Mouse (Mus musculus): ENCODE results near the gene Ccdc40. TPM values are rescaled to one million over a fixed set of nuclear protein-coding genes. Genes with fewer than 3 reads are reported as not detected.

Gene Ccdc40
- 1 to 10 TPM; 1.1 to 1.8 TPM for total RNA-seq (2021)
- long read RNA-seq, experiment 1, partial matches to known transcripts: 2 of 2 reads
- long read RNA-seq, experiment 1, other reads (novel, unspliced or antisense): 0 of 2 reads
- long read RNA-seq, experiment 2, partial matches to known transcripts: 0 of 2 reads
- long read RNA-seq, experiment 2, other reads (novel, unspliced or antisense): 1 of 2 reads

- intact Hi-C loops (cut with DNase I): no loop called here
- peak in 1 of 2 experiments; percentile 58 for DNase-seq (ENCODE audit: low spot score in 2 of 2)
These were observed at the start of gene Ccdc40, which contains the start of gene Tbc1d16 for GRCm38 (mm10) chr11:119228091-119228781. Ccdc40 (plus strand) TSS chr11:119228572. Tbc1d16 (minus strand) TSS chr11:119228499.

GRCm38 (mm10) chr11:119180824-119181582 is 47.4 kb upstream of the Ccdc40 start:
- DNase-seq (ENCODE audit: low spot score in 2 of 2): peak; percentile 26 to 38
- intact Hi-C loops (cut with DNase I): no loop called here

- intact Hi-C loops (cut with DNase I): no loop called here
These were observed 46.4 kb upstream of the Ccdc40 start for GRCm38 (mm10) chr11:119181861-119182395.

GRCm38 (mm10) chr11:119183684-119184310 is 44.6 kb upstream of the Ccdc40 start:
- intact Hi-C loops (cut with DNase I): no loop called here
- no peak for DNase-seq (ENCODE audit: low spot score in 2 of 2)

More at GRCm38 (mm10) chr11:119181861-119182395, 46.4 kb upstream of the Ccdc40 start:
- DNase-seq (ENCODE audit: low spot score in 2 of 2): no peak

- no peak for DNase-seq (ENCODE audit: low spot score in 2 of 2)
- intact Hi-C loops (cut with DNase I): loop anchor here (5.0 kb wide), 1 partner anchor 94 kb away; no protein-coding TSS in a partner anchor
These were observed 42.0 kb upstream of the Ccdc40 start for GRCm38 (mm10) chr11:119186381-119186780.

GRCm38 (mm10) chr11:119186989-119187799 is 41.2 kb upstream of the Ccdc40 start:
- intact Hi-C loops (cut with DNase I): loop anchor here (5.0 kb wide), 1 partner anchor 95 kb away; no protein-coding TSS in a partner anchor
- peak; percentile 75 to 77 for DNase-seq (ENCODE audit: low spot score in 2 of 2)

GRCm38 (mm10) chr11:119187800-119188197 is 40.6 kb upstream of the Ccdc40 start:
- intact Hi-C loops (cut with DNase I): loop anchor here (5.0 kb wide), 1 partner anchor 95 kb away; no protein-coding TSS in a partner anchor
- no peak for DNase-seq (ENCODE audit: low spot score in 2 of 2)

GRCm38 (mm10) chr11:119188389-119188788 is 40.0 kb upstream of the Ccdc40 start:
- intact Hi-C loops (cut with DNase I): loop anchor here (5.0 kb wide), 1 partner anchor 96 kb away; no protein-coding TSS in a partner anchor
- no peak for DNase-seq (ENCODE audit: low spot score in 2 of 2)

- intact Hi-C loops (cut with DNase I): loop anchor here (5.0 kb wide), 1 partner anchor 97 kb away; no protein-coding TSS in a partner anchor
- DNase-seq (ENCODE audit: low spot score in 2 of 2): no peak
These were observed 39.1 kb upstream of the Ccdc40 start for GRCm38 (mm10) chr11:119189319-119189718.

- intact Hi-C loops (cut with DNase I): loop anchor here (5.0 kb wide), 1 partner anchor 138 kb away; no protein-coding TSS in a partner anchor
- peak; percentile 70 to 71 for DNase-seq (ENCODE audit: low spot score in 2 of 2)
These were observed 37.9 kb upstream of the Ccdc40 start for GRCm38 (mm10) chr11:119190498-119190897.

GRCm38 (mm10) chr11:119191606-119192081 is 36.7 kb upstream of the Ccdc40 start:
- intact Hi-C loops (cut with DNase I): loop anchor here (5.0 kb wide), 1 partner anchor 139 kb away; no protein-coding TSS in a partner anchor
- DNase-seq (ENCODE audit: low spot score in 2 of 2): no peak

GRCm38 (mm10) chr11:119192176-119192575 is 36.2 kb upstream of the Ccdc40 start:
- no peak for DNase-seq (ENCODE audit: low spot score in 2 of 2)
- intact Hi-C loops (cut with DNase I): loop anchor here (5.0 kb wide), 1 partner anchor 140 kb away; no protein-coding TSS in a partner anchor

GRCm38 (mm10) chr11:119192605-119193004 is 35.8 kb upstream of the Ccdc40 start:
- no peak for DNase-seq (ENCODE audit: low spot score in 2 of 2)
- intact Hi-C loops (cut with DNase I): loop anchor here (5.0 kb wide), 1 partner anchor 140 kb away; no protein-coding TSS in a partner anchor

- intact Hi-C loops (cut with DNase I): no loop called here
- DNase-seq (ENCODE audit: low spot score in 2 of 2): peak; percentile 30 to 35
These were observed 30.5 kb upstream of the Ccdc40 start for GRCm38 (mm10) chr11:119197618-119198563.

GRCm38 (mm10) chr11:119198564-119199232 is 29.7 kb upstream of the Ccdc40 start:
- intact Hi-C loops (cut with DNase I): no loop called here
- DNase-seq (ENCODE audit: low spot score in 2 of 2): peak; percentile 73 to 81

GRCm38 (mm10) chr11:119199233-119199601 is 29.2 kb upstream of the Ccdc40 start:
- DNase-seq (ENCODE audit: low spot score in 2 of 2): no peak
- intact Hi-C loops (cut with DNase I): no loop called here

Measured in left cerebral cortex, postnatal 14 days (tissue).